Mouse (Mus musculus) thymus, adult 2 months (tissue): ENCODE data around the gene Itch.

ENCODE experiments used
- CTCF ChIP-seq: fragments of 200-500 bp; IDR thresholded peaks from 2 replicates; pipeline ENCODE4 v1.5.1; 2012; ENCODE audit warnings: mild to moderate bottlenecking, control low read depth, low read length, moderate library complexity, borderline replicate concordance; ENCODE audit not compliant: control insufficient read depth, poor library complexity, insufficient read depth; ENCODE audit errors: extremely low read depth
- POLR2A ChIP-seq: fragments of 200-500 bp; IDR thresholded peaks from 2 replicates; pipeline ENCODE4 v1.6.1; 2012; ENCODE audit warnings: mild to moderate bottlenecking, low read length, control low read depth, moderate library complexity; ENCODE audit not compliant: control insufficient read depth, poor library complexity, insufficient read depth; ENCODE audit errors: extremely low read depth

GRCm38 (mm10) chr2:155098720-155099380 is 34.5 kb upstream of the Itch start:
- TF ChIP-seq POLR2A = no peak
- TF ChIP-seq CTCF = no peak
